7 mouse cellular contexts compared by ENCODE assay signal in genomic region chr17:56608699-56609098, GRCm38 (mm10). TPM values are rescaled to one million over a fixed set of nuclear protein-coding genes. Genes with fewer than 3 reads are reported as not detected.
DNase-seq lines count a peak whose midpoint lies in the region; ATAC-seq and TF ChIP-seq lines count a peak whose summit lies in the region.

No protein-coding gene starts in this region.

- H3K4me2 ChIP-seq in lung, embryonic 14.5 days: peak overlapping the region; percentile 80
- H3K4me2 ChIP-seq in intestine, embryonic 16.5 days (ENCODE audit: low read depth, low read length): peak overlapping the region; percentile 75
- H3K4me2 ChIP-seq in neural tube, embryonic 15.5 days: peak overlapping the region; percentile 75

- peak overlapping the region; percentile 73 for H3K9ac ChIP-seq in lung, embryonic 14.5 days
- peak overlapping the region; percentile 78 for H3K9ac ChIP-seq in intestine, embryonic 16.5 days (ENCODE audit: low read depth, low read length)
- H3K9ac ChIP-seq in neural tube, embryonic 15.5 days (replicated peaks): peak overlapping the region; percentile 71

- no peaks in the 10 kb centered on the region for H3K27me3 ChIP-seq in lung, embryonic 14.5 days (ENCODE audit: insufficient read depth, low read length)
- no peaks in the 10 kb centered on the region for H3K27me3 ChIP-seq in intestine, embryonic 16.5 days (replicated peaks; ENCODE audit: control insufficient read depth, insufficient read depth, low read length)
- no peaks in the 10 kb centered on the region for H3K27me3 ChIP-seq in neural tube, embryonic 15.5 days (replicated peaks)

- no peaks in the 10 kb centered on the region for H3K9me3 ChIP-seq in lung, embryonic 14.5 days (ENCODE audit: low read depth, low read length)
- no peaks in the 10 kb centered on the region for H3K9me3 ChIP-seq in intestine, embryonic 16.5 days (ENCODE audit: control insufficient read depth, low read length)
- no peaks in the 10 kb centered on the region for H3K9me3 ChIP-seq in neural tube, embryonic 15.5 days (replicated peaks)

- ATAC-seq in lung, embryonic 14.5 days (ENCODE audit: insufficient read depth): no peak
- no peak for ATAC-seq in intestine, embryonic 16.5 days
- ATAC-seq in neural tube, embryonic 15.5 days (ENCODE audit: low FRiP score): no peak

- no peak for DNase-seq in lung, embryonic 14.5 days
- no peak for DNase-seq in lung, adult 18-20 months
- no peak for DNase-seq in c-Kit-positive CD71-positive TER-119-positive erythroid progenitor cells, embryonic 14.5 days (ENCODE audit: low spot score)
- no peak for DNase-seq in gastrocnemius, postnatal 10 days

- no peak for TF ChIP-seq POLR2A in embryonic fibroblast, embryonic 13.5 days (IDR thresholded peaks at IDR 0.05; ENCODE audit: low read depth, low read length)

- peaks cover 10% of the 10 kb centered on the region for H3K4me1 ChIP-seq in lung, embryonic 14.5 days (ENCODE audit: insufficient read depth)
- 0 out of 2 replicates have a peak, but pooled peaks cover 6% of the 10 kb centered on the region for H3K4me1 ChIP-seq in embryonic fibroblast, embryonic 13.5 days (ENCODE audit: control insufficient read depth, insufficient read depth, low read length)
- H3K4me1 ChIP-seq in intestine, embryonic 16.5 days (ENCODE audit: control insufficient read depth, insufficient read depth, low read length): peaks cover 25% of the 10 kb centered on the region
- peaks cover 42% of the 10 kb centered on the region for H3K4me1 ChIP-seq in neural tube, embryonic 15.5 days

- H3K4me3 ChIP-seq in lung, embryonic 14.5 days (ENCODE audit: low read depth, low read length): peak overlapping the region; percentile 63
- H3K4me3 ChIP-seq in embryonic fibroblast, embryonic 13.5 days (ENCODE audit: insufficient read depth, low read length): peak overlapping the region; percentile 65
- peak overlapping the region; percentile 76 for H3K4me3 ChIP-seq in intestine, embryonic 16.5 days (ENCODE audit: low read length)
- H3K4me3 ChIP-seq in neural tube, embryonic 15.5 days (replicated peaks): peak overlapping the region; percentile 51

- H3K27ac ChIP-seq in lung, embryonic 14.5 days (ENCODE audit: low read depth): no peak overlapping the region; the same call in 1 of the 2 replicates
- no peak overlapping the region for H3K27ac ChIP-seq in embryonic fibroblast, embryonic 13.5 days (ENCODE audit: insufficient read depth, low read length)
- H3K27ac ChIP-seq in intestine, embryonic 16.5 days (ENCODE audit: low read length): peak overlapping the region; percentile 84
- H3K27ac ChIP-seq in neural tube, embryonic 15.5 days (replicated peaks): peak overlapping the region; percentile 77

- TF ChIP-seq CTCF in lung, embryonic 14.5 days (IDR thresholded peaks at IDR 0.05; ENCODE audit: low read depth): no peak
- TF ChIP-seq CTCF in embryonic fibroblast, embryonic 13.5 days (IDR thresholded peaks at IDR 0.05; ENCODE audit: borderline replicate concordance, insufficient read depth, low read length): no peak

- peaks cover 43% of the 10 kb centered on the region for H3K36me3 ChIP-seq in lung, embryonic 14.5 days (ENCODE audit: insufficient read depth)
- peaks cover 20% of the 10 kb centered on the region for H3K36me3 ChIP-seq in intestine, embryonic 16.5 days (ENCODE audit: control insufficient read depth, insufficient read depth, low read length)
- peaks cover 41% of the 10 kb centered on the region for H3K36me3 ChIP-seq in neural tube, embryonic 15.5 days

- WGBS in lung, embryonic 14.5 days: 43% methylated on average over 5 of the region's 5 CpGs
- 39% methylated on average over 5 of the region's 5 CpGs for WGBS in intestine, embryonic 16.5 days
- WGBS in neural tube, embryonic 15.5 days: 69% methylated on average over 5 of the region's 5 CpGs

RNA-seq across cellular contexts. Expression of gene 2410015M20Rik, which starts 0.9 kb away (rescaled TPM):
- 198 and 201 TPM in 2 replicates for polyA plus RNA-seq in lung, embryonic 14.5 days (2014; fragmentation: Nextera tagmentation; extraction: Ambion mirVana)
- 134 and 146 TPM in 2 replicates for polyA plus RNA-seq in embryonic fibroblast, embryonic 13.5 days (2011; ENCODE audit: insufficient read length, low read depth, missing spikeins)
- polyA plus RNA-seq in intestine, embryonic 16.5 days (2015; fragmentation: Nextera tagmentation; extraction: Ambion mirVana): 316 and 336 TPM in 2 replicates
- 205 and 212 TPM in 2 replicates for polyA plus RNA-seq in neural tube, embryonic 15.5 days (2015; fragmentation: Nextera tagmentation; extraction: Ambion mirVana)
- total RNA-seq in gastrocnemius, postnatal 10 days (2021): 100 to 1,000 TPM; 212 to 233 TPM

RNA-seq across cellular contexts. Expression of gene Rpl36, which starts 4.5 kb away (rescaled TPM):
- 2,014 and 2,172 TPM in 2 replicates for polyA plus RNA-seq in lung, embryonic 14.5 days (2014; fragmentation: Nextera tagmentation; extraction: Ambion mirVana)
- polyA plus RNA-seq in embryonic fibroblast, embryonic 13.5 days (2011; ENCODE audit: insufficient read length, low read depth, missing spikeins): 200 and 331 TPM in 2 replicates
- polyA plus RNA-seq in intestine, embryonic 16.5 days (2015; fragmentation: Nextera tagmentation; extraction: Ambion mirVana): 1,705 and 1,833 TPM in 2 replicates
- polyA plus RNA-seq in neural tube, embryonic 15.5 days (2015; fragmentation: Nextera tagmentation; extraction: Ambion mirVana): 1,028 and 1,172 TPM in 2 replicates
- total RNA-seq in gastrocnemius, postnatal 10 days (2021): 100 to 1,000 TPM; 881 to 906 TPM

RNA-seq across cellular contexts. Expression of gene Lonp1, which starts 18.0 kb away (rescaled TPM):
- polyA plus RNA-seq in lung, embryonic 14.5 days (2014; fragmentation: Nextera tagmentation; extraction: Ambion mirVana): 55.1 and 63.1 TPM in 2 replicates
- 84.6 and 91.7 TPM in 2 replicates for polyA plus RNA-seq in embryonic fibroblast, embryonic 13.5 days (2011; ENCODE audit: insufficient read length, low read depth, missing spikeins)
- 56.5 and 57.6 TPM in 2 replicates for polyA plus RNA-seq in intestine, embryonic 16.5 days (2015; fragmentation: Nextera tagmentation; extraction: Ambion mirVana)
- 43.3 and 47.2 TPM in 2 replicates for polyA plus RNA-seq in neural tube, embryonic 15.5 days (2015; fragmentation: Nextera tagmentation; extraction: Ambion mirVana)
- total RNA-seq in gastrocnemius, postnatal 10 days (2021): 10 to 100 TPM; 49.3 to 51.6 TPM

RNA-seq across cellular contexts. Expression of gene Catsperd, which starts 19.2 kb away (rescaled TPM):
- polyA plus RNA-seq in lung, embryonic 14.5 days (2014; fragmentation: Nextera tagmentation; extraction: Ambion mirVana): 0.57 and 0.76 TPM in 2 replicates
- 0.38 and 0.56 TPM in 2 replicates for polyA plus RNA-seq in embryonic fibroblast, embryonic 13.5 days (2011; ENCODE audit: insufficient read length, low read depth, missing spikeins)
- 0.55 and 0.81 TPM in 2 replicates for polyA plus RNA-seq in intestine, embryonic 16.5 days (2015; fragmentation: Nextera tagmentation; extraction: Ambion mirVana)
- 1.4 and 1.6 TPM in 2 replicates for polyA plus RNA-seq in neural tube, embryonic 15.5 days (2015; fragmentation: Nextera tagmentation; extraction: Ambion mirVana)
- under 1 TPM in 1 of 2 experiments, not detected in 1; 0.09 TPM for total RNA-seq in gastrocnemius, postnatal 10 days (2021)

RNA-seq across cellular contexts. Expression of gene Safb, which starts 24.1 kb away (rescaled TPM):
- polyA plus RNA-seq in lung, embryonic 14.5 days (2014; fragmentation: Nextera tagmentation; extraction: Ambion mirVana): 83.1 and 87.9 TPM in 2 replicates
- 67.2 and 76.1 TPM in 2 replicates for polyA plus RNA-seq in embryonic fibroblast, embryonic 13.5 days (2011; ENCODE audit: insufficient read length, low read depth, missing spikeins)
- 68.6 and 76.2 TPM in 2 replicates for polyA plus RNA-seq in intestine, embryonic 16.5 days (2015; fragmentation: Nextera tagmentation; extraction: Ambion mirVana)
- polyA plus RNA-seq in neural tube, embryonic 15.5 days (2015; fragmentation: Nextera tagmentation; extraction: Ambion mirVana): 95.9 and 103 TPM in 2 replicates
- 10 to 100 TPM; 57.1 to 69.2 TPM for total RNA-seq in gastrocnemius, postnatal 10 days (2021)

Comparison
In these comparisons a context has a peak if more than half of its experiments do, and no peak if none do; other contexts are left out.
1. H3K27ac ChIP-seq: peak in intestine, embryonic 16.5 days (single experiment) and neural tube, embryonic 15.5 days (single experiment); none in lung, embryonic 14.5 days (single experiment) and embryonic fibroblast, embryonic 13.5 days (single experiment).
2. Peak in every context shown above with its lines, with median percentiles within 50 percentile points of each other: H3K4me2 ChIP-seq, H3K4me3 ChIP-seq and H3K9ac ChIP-seq.